Mouse (Mus musculus) stomach, embryonic 14.5 days (tissue): ENCODE data around the gene Gm7682. TPM values are rescaled to one million over a fixed set of nuclear protein-coding genes. Genes with fewer than 3 reads are reported as not detected.
"Not testable (repeated sequence)": the region's sequence is repeated elsewhere in the genome, so short reads cannot be mapped to it uniquely, and the experiment has no call there.

ENCODE experiments used
- ATAC-seq: fragments of 200-750 bp; cut with Nextera tagmentation; 2 replicates; pipeline ENCODE4 v1.8.0; 2017; ENCODE audit warnings: low read depth, moderate TSS enrichment; ENCODE audit not compliant: insufficient number of reproducible peaks, insufficient read depth, low FRiP score
- H3K27ac ChIP-seq: fragments of 300-500 bp; sonication (generic); 2 replicates; pipeline ENCODE4 v1.5.1; 2014; ENCODE audit warnings: mild to moderate bottlenecking, low read length, moderate library complexity, mixed read lengths
- H3K27me3 ChIP-seq: fragments of 300-500 bp; sonication (generic); 2 replicates; pipeline ENCODE4 v1.6.1; 2014; ENCODE audit warnings: low read length, control low read depth, mixed read lengths; ENCODE audit not compliant: control insufficient read depth, insufficient read depth
- H3K36me3 ChIP-seq: fragments of 300-500 bp; sonication (generic); 2 replicates; pipeline ENCODE4 v1.6.1; 2014; ENCODE audit warnings: mild to moderate bottlenecking, control low read depth, low read length, moderate library complexity, mixed read lengths; ENCODE audit not compliant: control insufficient read depth, insufficient read depth
- H3K4me1 ChIP-seq: fragments of 300-500 bp; sonication (generic); 2 replicates; pipeline ENCODE4 v1.6.1; 2014; ENCODE audit warnings: low read length, control low read depth, mixed read lengths; ENCODE audit not compliant: control insufficient read depth, insufficient read depth
- H3K4me2 ChIP-seq: fragments of 300-500 bp; sonication (generic); replicated peaks from 2 replicates; pipeline ENCODE4 v1.6.1; 2014; ENCODE audit warnings: low read depth, low read length, control low read depth
- H3K4me3 ChIP-seq: fragments of 300-500 bp; sonication (generic); 2 replicates; pipeline ENCODE4 v1.5.1; 2014; ENCODE audit warnings: low read depth, low read length, control low read depth
- H3K9ac ChIP-seq: fragments of 300-500 bp; sonication (generic); replicated peaks from 2 replicates; pipeline ENCODE4 v1.6.1; 2014; ENCODE audit warnings: low read depth, mild to moderate bottlenecking, control low read depth, low read length, moderate library complexity, mixed read lengths
- H3K9me3 ChIP-seq: fragments of 300-500 bp; sonication (generic); 2 replicates; pipeline ENCODE4 v1.6.1; 2016; ENCODE audit warnings: low read depth, low read length, control low read depth; ENCODE audit not compliant: control insufficient read depth
- WGBS: fragments of 180-500 bp; shearing (Covaris S2); extraction: QIAGEN DNeasy Blood & Tissue Kit; methylation state at CpG from one replicate; pipeline ENCODE4 v1.1.7; 2014; 5-methylcytosine and 5-hydroxymethylcytosine counted together
- polyA plus RNA-seq: library from polyadenylated mRNA; unstranded; fragments of >200 nt; fragmentation: Nextera tagmentation; extraction: Ambion mirVana; gene quantifications from 2 replicates; pipeline ENCODE4 v1.2.1, GENCODE M21; 2014

Gm7682 gene
- polyA plus RNA-seq, result not detected in 2 replicates

- H3K9ac ChIP-seq, H3K27me3 ChIP-seq, ATAC-seq, H3K36me3 ChIP-seq, H3K4me3 ChIP-seq, H3K27ac ChIP-seq, H3K4me1 ChIP-seq, H3K4me2 ChIP-seq, H3K9me3 ChIP-seq: not testable (repeated sequence)
- WGBS, result no CpG with 5 or more reads among the region's 3 CpGs
Observed at GRCm38 (mm10) chr5:94445484-94445883, at the start of gene Gm7682. Gene Gm7682 (plus strand): TSS chr5:94445784.

Other genes with a start within 250 kb of the Gm7682 start
- gene Gm3106, start 227.8 kb upstream of the Gm7682 start, polyA plus RNA-seq, result not detected in 2 replicates
- gene A430089I19Rik, start 139.0 kb upstream of the Gm7682 start, polyA plus RNA-seq, result not detected in 2 replicates
- not detected in 2 replicates for gene Gm6502, start 131.3 kb upstream of the Gm7682 start, polyA plus RNA-seq
- not detected in 2 replicates for gene AA792892, start 106.0 kb upstream of the Gm7682 start, polyA plus RNA-seq
- gene Gm3139, start 80.5 kb downstream of the Gm7682 start, polyA plus RNA-seq, result not detected in 2 replicates
- gene Gm3147, start 170.6 kb downstream of the Gm7682 start, polyA plus RNA-seq, result not detected in 2 replicates
- gene Gm6509, start 178.2 kb downstream of the Gm7682 start, polyA plus RNA-seq, result not detected in 2 replicates
- gene Gm6205, start 202.6 kb downstream of the Gm7682 start, polyA plus RNA-seq, result not detected in 2 replicates